Mouse (Mus musculus): ENCODE data around the gene Dctn2. TPM values are rescaled to one million over a fixed set of nuclear protein-coding genes. Genes with fewer than 3 reads are reported as not detected.
"Not testable (repeated sequence)": the region's sequence is repeated elsewhere in the genome, so short reads cannot be mapped to it uniquely, and the experiment has no call there.

The Dctn2 gene
- total and polyA plus RNA-seq, 3 experiments: 149 to 234 (median 168) TPM

DNA sequence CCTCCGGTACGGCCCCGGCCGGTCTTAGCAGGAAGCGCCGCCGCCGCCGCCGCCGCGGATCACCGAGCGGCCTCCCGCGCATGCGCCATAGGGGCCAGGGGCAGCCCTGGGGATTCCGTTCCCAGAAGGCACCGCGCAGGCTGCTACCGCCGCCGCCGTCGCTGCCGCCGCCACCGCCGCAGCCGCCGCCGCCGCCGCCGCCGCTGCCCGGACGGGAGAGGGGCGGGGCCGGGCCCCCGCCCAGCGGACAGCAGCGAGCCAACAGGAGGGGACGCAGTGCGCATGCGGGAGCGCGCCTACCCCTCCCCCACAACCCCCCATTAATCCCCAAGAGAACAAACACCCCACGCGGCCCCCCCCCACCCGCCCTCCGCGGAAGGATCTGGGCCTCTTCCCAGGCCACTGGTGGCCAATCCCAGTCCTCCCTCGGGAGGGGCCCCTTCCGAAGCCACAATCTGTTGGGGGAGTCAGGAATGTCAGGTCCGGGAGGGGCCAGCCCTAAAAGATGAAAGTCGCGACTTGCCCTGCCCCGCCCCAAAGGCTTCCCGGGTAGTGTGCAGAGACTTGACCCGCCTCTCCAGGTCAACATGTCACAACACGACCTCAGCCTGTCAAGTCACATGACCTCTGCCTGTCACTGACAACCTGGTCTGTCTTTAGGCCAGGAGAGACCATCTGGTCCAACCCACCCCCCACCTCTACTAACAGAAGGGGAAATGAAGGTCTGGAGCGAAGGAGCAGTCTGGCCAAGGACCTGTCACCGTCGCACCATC is 22.8 kb downstream of the Dctn2 start, which contains the start of gene Mbd6:
Gene Mbd6 (minus strand): TSS at position 219 of the 773 bp plus-strand sequence.
- peak; percentile 93 for DNase-seq

GRCm38 (mm10) chr10:127289573-127290191 is 23.5 kb downstream of the Dctn2 start:
- DNase-seq: peak; percentile 70

DNA sequence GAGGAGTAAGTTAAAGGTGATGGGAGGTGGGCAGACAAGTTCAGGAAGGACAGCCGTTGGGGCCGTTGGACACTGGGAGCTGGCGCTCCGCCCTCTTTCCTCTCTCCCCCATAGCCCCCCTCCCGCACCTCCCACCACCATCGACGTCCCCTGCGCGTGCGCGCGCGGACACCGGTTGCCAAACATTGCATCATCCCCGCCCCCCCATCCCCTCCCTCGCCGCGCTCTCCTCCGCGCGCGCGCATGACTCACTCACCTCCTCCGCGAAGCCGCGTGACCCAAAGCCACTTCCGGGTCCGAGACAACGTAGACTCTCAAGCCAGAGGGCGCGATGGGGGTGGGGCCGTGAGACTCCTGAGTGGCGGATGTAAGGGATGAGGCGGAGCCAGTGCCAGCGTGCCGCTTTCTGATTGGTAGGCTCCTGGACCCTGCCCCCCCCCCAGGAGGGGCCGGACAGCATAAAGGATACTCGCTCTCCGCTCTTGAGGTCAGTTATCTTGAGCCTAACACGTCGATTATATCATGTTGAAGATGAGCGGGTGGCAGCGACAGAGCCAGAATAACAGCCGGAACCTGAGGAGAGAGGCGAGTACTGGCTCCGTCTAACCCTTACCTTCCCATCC is 24.2 kb downstream of the Dctn2 start:
- peak; percentile 100 for DNase-seq

DNA sequence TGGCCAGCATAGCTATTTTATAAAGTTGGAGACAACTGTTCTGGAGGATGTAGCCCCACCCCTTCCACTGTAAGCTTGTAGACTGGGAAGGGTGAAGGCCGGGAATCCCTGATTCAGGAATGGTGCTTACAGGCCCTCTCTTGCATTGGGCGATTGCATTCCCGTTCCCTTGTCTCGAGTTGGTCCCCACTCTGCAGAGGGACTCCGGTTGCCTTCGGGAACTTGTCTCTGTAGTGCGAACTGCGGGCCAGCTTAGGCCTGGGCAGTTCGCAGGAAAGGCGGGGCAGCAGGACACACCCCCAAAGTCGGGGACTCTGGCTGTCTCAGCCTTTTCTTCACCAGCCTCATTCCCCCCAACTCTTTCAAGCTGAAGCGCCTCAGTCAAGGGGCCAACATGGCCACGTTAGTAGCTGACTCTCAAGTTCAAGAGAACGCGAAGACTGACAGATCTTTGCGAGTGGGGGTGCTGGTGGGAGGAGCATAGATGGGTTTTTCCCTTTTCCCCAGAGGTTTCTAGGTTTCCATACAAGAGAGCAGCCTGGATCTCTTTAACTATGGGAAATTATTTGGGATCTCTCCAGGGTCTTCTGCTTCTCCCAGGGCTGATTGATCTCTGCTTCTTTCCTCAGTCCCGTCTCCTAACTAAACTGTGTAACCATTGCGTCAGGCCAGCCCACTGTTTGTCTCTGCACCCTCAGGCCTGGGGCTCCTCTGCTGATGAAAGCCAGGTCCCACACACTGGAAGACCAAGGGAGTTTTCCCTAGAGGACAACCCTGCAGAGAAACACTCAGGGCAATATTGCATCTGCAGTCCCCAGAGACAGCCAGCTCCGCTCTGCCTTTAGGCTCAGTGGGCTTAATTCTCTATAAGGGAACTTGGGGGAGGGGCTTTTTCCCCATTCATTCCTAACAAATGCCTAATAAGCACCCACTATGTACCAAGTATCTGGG is 25.0 kb downstream of the Dctn2 start:
- DNase-seq: peak; percentile 84

GRCm38 (mm10) chr10:127291881-127292638 is 25.9 kb downstream of the Dctn2 start:
- no peak for DNase-seq

DNA sequence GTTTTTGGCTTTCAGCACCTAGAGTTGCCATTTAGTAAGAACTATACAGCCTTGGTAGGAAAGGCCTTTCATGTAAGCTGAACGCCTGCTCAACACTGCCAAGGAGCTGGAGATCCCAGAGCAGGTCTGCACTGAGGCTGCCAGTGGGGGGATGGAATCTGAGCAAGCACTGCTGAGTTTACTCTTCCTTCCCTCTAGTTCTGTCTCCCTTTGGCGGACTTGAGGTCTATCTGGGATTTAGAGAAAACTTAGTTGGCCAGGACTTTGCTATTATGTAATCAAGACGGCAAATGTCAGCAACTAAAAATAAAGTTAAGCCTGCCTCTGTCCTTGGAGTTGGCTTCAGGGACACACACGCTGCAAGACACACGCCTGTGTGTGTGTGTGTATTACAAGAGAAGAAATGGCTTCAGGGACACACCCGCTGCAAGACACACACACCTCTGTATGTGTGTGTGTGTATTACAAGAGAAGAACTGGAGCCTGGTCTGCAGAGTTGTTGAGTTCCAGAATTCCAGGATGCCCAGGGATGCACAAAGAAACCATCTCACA is 26.9 kb downstream of the Dctn2 start:
- DNase-seq: peak; percentile 87

- no peak for DNase-seq
These were observed 27.5 kb downstream of the Dctn2 start for GRCm38 (mm10) chr10:127293590-127294113.

GRCm38 (mm10) chr10:127294895-127295510 is 28.8 kb downstream of the Dctn2 start:
- DNase-seq: peak; percentile 34

- DNase-seq: no peak
These were observed 30.0 kb downstream of the Dctn2 start for GRCm38 (mm10) chr10:127295986-127296794.

DNA sequence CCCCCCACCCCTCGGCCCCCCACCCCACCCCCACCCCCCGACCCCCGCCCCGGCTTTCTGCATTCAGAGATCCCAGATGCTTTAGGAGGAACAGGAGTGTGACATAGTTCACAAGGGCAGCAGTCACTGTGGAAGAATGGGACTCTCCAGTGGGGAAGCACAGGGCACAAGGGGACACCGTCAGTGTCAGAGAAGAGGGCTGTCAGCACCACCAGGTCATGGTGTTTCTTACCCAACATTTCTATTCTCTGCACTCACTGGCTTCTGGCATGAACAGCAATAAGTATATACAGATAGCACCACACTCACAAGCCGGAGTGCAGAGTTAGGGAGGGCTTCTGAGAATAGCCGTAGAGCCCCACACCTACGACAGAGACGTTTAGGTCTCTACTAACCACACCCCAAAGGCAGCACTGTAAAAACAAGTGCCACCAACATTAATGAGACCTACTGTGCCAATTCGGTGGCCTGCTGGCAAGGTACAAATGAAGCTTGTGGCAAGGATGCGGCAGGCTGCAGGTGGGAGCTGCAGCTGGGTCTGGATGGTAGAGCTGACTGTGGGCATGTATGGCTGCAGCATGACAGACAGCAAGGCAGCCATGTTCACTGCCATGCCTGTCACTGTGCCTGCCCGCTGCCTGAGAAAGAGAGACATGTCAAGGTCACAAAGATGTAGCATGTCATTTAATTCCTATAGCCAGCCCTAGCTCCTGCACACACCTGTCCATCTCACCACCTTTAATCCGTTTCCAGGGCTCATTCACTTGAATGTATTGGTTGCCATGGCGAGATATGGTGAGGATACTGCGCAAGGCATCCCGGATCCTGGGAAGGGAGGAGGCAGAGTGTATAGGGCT is 31.1 kb downstream of the Dctn2 start:
- DNase-seq: no peak

- DNase-seq: peak; percentile 52
These were observed 34.2 kb downstream of the Dctn2 start for GRCm38 (mm10) chr10:127300361-127300760.

GRCm38 (mm10) chr10:127303136-127303535 is 37.0 kb downstream of the Dctn2 start:
- no peak for DNase-seq

GRCm38 (mm10) chr10:127309167-127309566 is 43.0 kb downstream of the Dctn2 start:
- not testable (repeated sequence) for DNase-seq

- no peak for DNase-seq
These were observed 44.6 kb downstream of the Dctn2 start for GRCm38 (mm10) chr10:127310523-127311475.

GRCm38 (mm10) chr10:127311476-127312355 is 45.5 kb downstream of the Dctn2 start, which contains the start of gene Mars:
TSS of gene Mars (minus strand) at chr10:127311786.
- peak; percentile 98 for DNase-seq

GRCm38 (mm10) chr10:127312356-127312676 is 46.1 kb downstream of the Dctn2 start:
- peak; percentile 83 for DNase-seq

All from adrenal gland, adult 2 months (tissue).